Mouse (Mus musculus): ENCODE measurements around the gene Ccdc57.

Ccdc57 gene

DNA sequence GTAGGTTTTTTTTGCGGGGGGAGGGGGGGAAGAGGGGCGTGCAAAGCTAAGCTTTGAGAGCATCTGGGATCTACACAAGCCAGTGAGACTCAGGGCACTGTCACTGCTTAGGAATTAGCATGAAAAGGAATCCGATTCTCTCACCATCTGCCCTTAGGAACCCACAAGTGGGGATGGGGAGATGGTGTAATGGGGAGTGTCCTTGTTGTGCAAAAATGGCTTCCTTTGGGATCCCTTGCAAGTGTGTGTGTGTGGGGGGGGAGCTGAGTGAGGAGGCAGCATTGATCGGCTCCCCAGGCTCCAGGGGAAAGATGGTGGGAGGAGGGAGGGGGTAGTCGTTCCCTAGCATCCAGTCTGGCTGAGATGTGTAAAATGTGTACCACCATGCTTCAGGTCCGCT lies 155.5 kb downstream of the Ccdc57 start:
- no peak for DNase-seq
